Mouse (Mus musculus) kidney, adult 18-20 months (tissue): Measurements from ENCODE around the gene Dexi.

Source experiments
- DNase-seq: peaks from one replicate; pipeline ENCODE4 v3.0.0; 2021

Dexi gene

GRCm38 (mm10) chr16:10498096-10498602, 44.7 kb downstream of the Dexi start:
- DNase-seq: peak; percentile 69

- DNase-seq: peak; percentile 48
These were observed 47.0 kb downstream of the Dexi start for GRCm38 (mm10) chr16:10495824-10496298.

GRCm38 (mm10) chr16:10492587-10492986, 50.3 kb downstream of the Dexi start:
- DNase-seq: no peak

- DNase-seq: no peak
These were observed 51.1 kb downstream of the Dexi start for GRCm38 (mm10) chr16:10491716-10492115.

GRCm38 (mm10) chr16:10490503-10491150, 52.2 kb downstream of the Dexi start:
- DNase-seq: no peak

- DNase-seq: no peak
These were observed 52.9 kb downstream of the Dexi start for GRCm38 (mm10) chr16:10489904-10490457.

GRCm38 (mm10) chr16:10489483-10489882, 53.4 kb downstream of the Dexi start:
- DNase-seq: peak; percentile 34

- no peak for DNase-seq
These were observed 53.9 kb downstream of the Dexi start for GRCm38 (mm10) chr16:10488769-10489481.

GRCm38 (mm10) chr16:10487895-10488493, 54.9 kb downstream of the Dexi start:
- no peak for DNase-seq

- no peak for DNase-seq
These were observed 55.9 kb downstream of the Dexi start for GRCm38 (mm10) chr16:10486993-10487392.

- DNase-seq: no peak
These were observed 60.5 kb downstream of the Dexi start for GRCm38 (mm10) chr16:10482343-10482742.

GRCm38 (mm10) chr16:10479857-10480256, 63.0 kb downstream of the Dexi start, which contains the start of gene Ciita:
Gene Ciita (plus strand): TSS chr16:10480059.
- DNase-seq: no peak

- DNase-seq: no peak
These were observed 66.9 kb downstream of the Dexi start for GRCm38 (mm10) chr16:10475919-10476318.

- DNase-seq: no peak
These were observed 67.9 kb downstream of the Dexi start for GRCm38 (mm10) chr16:10474956-10475355.

GRCm38 (mm10) chr16:10471950-10472349, 70.9 kb downstream of the Dexi start:
- peak; percentile 23 for DNase-seq

GRCm38 (mm10) chr16:10468201-10468600, 74.7 kb downstream of the Dexi start:
- no peak for DNase-seq

GRCm38 (mm10) chr16:10467391-10468107, 75.3 kb downstream of the Dexi start:
- DNase-seq: no peak

GRCm38 (mm10) chr16:10465011-10465681, 77.7 kb downstream of the Dexi start:
- DNase-seq: peak; percentile 49

- no peak for DNase-seq
These were observed 81.7 kb downstream of the Dexi start for GRCm38 (mm10) chr16:10461178-10461577.

- DNase-seq: no peak
These were observed 82.7 kb downstream of the Dexi start for GRCm38 (mm10) chr16:10460188-10460587.

- no peak for DNase-seq
These were observed 88.3 kb downstream of the Dexi start for GRCm38 (mm10) chr16:10454583-10454974.
